Mouse (Mus musculus) heart, postnatal 36 days (tissue): ENCODE measurements around the gene Mkrn1. TPM values are rescaled to one million over a fixed set of nuclear protein-coding genes. Genes with fewer than 3 reads are reported as not detected.
"Not testable (repeated sequence)": the region's sequence is repeated elsewhere in the genome, so short reads cannot be mapped to it uniquely, and the experiment has no call there.

ENCODE experiments used
- DNase-seq, 2 experiments: peaks; one replicate each; pipeline ENCODE4 v3.0.0; 2021 to 2022
- intact Hi-C: fragments of 180-260 bp; cut with DNase I; formaldehyde crosslinking; loops from one replicate; pipeline ENCODE4 v1.15.1; 2025
- total RNA-seq, 2 experiments: library from RNA; stranded (reverse); gene quantifications; 2 replicates each; pipeline ENCODE4 v1.2.3; 2021

The Mkrn1 gene
- total RNA-seq, 2 experiments from 2014 or later = 60.7 to 80.6 TPM

- intact Hi-C loops = no loop called here
- no peak for DNase-seq
These were observed 13.4 kb upstream of the Mkrn1 start for GRCm38 (mm10) chr6:39433701-39434100.

- no peak for DNase-seq
These were observed 12.9 kb upstream of the Mkrn1 start for GRCm38 (mm10) chr6:39433174-39433573.

GRCm38 (mm10) chr6:39430722-39431121 lies 10.5 kb upstream of the Mkrn1 start:
- intact Hi-C loops = no loop called here
- DNase-seq = no peak

More at GRCm38 (mm10) chr6:39433174-39433573, 12.9 kb upstream of the Mkrn1 start:
- intact Hi-C loops = no loop called here

GRCm38 (mm10) chr6:39429007-39429788 lies 8.9 kb upstream of the Mkrn1 start:
- intact Hi-C loops = no loop called here
- no peak for DNase-seq

- intact Hi-C loops = no loop called here
- no peak for DNase-seq
These were observed 7.2 kb upstream of the Mkrn1 start for GRCm38 (mm10) chr6:39427276-39428003.

- intact Hi-C loops = no loop called here
- DNase-seq = no peak
These were observed 6.5 kb upstream of the Mkrn1 start for GRCm38 (mm10) chr6:39426725-39427124.

GRCm38 (mm10) chr6:39425181-39425580 lies 4.9 kb upstream of the Mkrn1 start:
- intact Hi-C loops = no loop called here
- no peak for DNase-seq

- DNase-seq = no peak
- intact Hi-C loops = no loop called here
These were observed 3.4 kb upstream of the Mkrn1 start for GRCm38 (mm10) chr6:39423686-39424085.

GRCm38 (mm10) chr6:39423130-39423551 lies 2.9 kb upstream of the Mkrn1 start:
- intact Hi-C loops = no loop called here

GRCm38 (mm10) chr6:39420867-39421266 lies 605 bp upstream of the Mkrn1 start:
- DNase-seq = no peak
- intact Hi-C loops = no loop called here

More at GRCm38 (mm10) chr6:39423130-39423551, 2.9 kb upstream of the Mkrn1 start:
- DNase-seq = no peak

- intact Hi-C loops = loop anchor here (5.0 kb wide), 1 partner anchor 143 kb away; no protein-coding TSS in a partner anchor
- peak in 1 of 2 experiments; percentile 67 for DNase-seq
These were observed 844 bp downstream of the Mkrn1 start for GRCm38 (mm10) chr6:39419386-39419850.

- not testable (repeated sequence) for DNase-seq
- intact Hi-C loops = loop anchor here (5.0 kb wide), 1 partner anchor 146 kb away; no protein-coding TSS in a partner anchor
These were observed 3.6 kb downstream of the Mkrn1 start for GRCm38 (mm10) chr6:39416654-39417053.

- intact Hi-C loops = loop anchor here (5.0 kb wide), 1 partner anchor 147 kb away; no protein-coding TSS in a partner anchor
- peak; percentile 42 to 77 for DNase-seq
These were observed 4.5 kb downstream of the Mkrn1 start for GRCm38 (mm10) chr6:39415762-39416161.

GRCm38 (mm10) chr6:39414106-39414505 lies 6.2 kb downstream of the Mkrn1 start:
- intact Hi-C loops = no loop called here
- DNase-seq = no peak

- intact Hi-C loops = no loop called here
- DNase-seq = no peak
These were observed 13.8 kb downstream of the Mkrn1 start for GRCm38 (mm10) chr6:39406480-39406879.

GRCm38 (mm10) chr6:39403136-39403535 lies 17.1 kb downstream of the Mkrn1 start:
- intact Hi-C loops = no loop called here
- DNase-seq = no peak

- intact Hi-C loops = no loop called here
- peak in 1 of 2 experiments; percentile 15 for DNase-seq
These were observed 19.9 kb downstream of the Mkrn1 start for GRCm38 (mm10) chr6:39400343-39400742.

- intact Hi-C loops = no loop called here
- no peak for DNase-seq
These were observed 21.9 kb downstream of the Mkrn1 start for GRCm38 (mm10) chr6:39398342-39398741.

GRCm38 (mm10) chr6:39397046-39397445 lies 23.2 kb downstream of the Mkrn1 start:
- intact Hi-C loops = no loop called here
- no peak for DNase-seq

- intact Hi-C loops = no loop called here
These were observed 24.3 kb downstream of the Mkrn1 start for GRCm38 (mm10) chr6:39395916-39396315.

GRCm38 (mm10) chr6:39395471-39395870 lies 24.8 kb downstream of the Mkrn1 start:
- intact Hi-C loops = no loop called here
- DNase-seq = no peak

More at GRCm38 (mm10) chr6:39395916-39396315, 24.3 kb downstream of the Mkrn1 start:
- no peak for DNase-seq
